Mouse (Mus musculus): ENCODE measurements around the gene Tyms.

DNA sequence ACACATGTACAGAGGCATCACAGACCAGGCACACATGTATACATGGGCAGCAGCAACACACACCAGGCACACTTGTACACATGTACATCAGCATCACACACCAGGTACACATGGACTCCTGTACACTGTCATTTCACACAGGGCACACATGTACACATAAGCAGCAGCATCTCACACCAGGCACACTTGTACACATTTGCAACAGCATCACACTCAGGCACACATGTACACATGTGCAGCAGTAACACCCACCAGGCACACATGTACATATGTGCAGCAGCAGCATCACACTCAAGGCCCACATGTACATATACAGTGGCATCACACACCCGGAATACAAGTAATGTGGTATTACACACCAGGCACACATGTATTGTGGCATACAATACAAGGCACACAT, 24.8 kb upstream of the Tyms start:
- TF ChIP-seq CTCF (IDR thresholded peaks at IDR 0.05), result no peak
- TF ChIP-seq POLR2A (IDR thresholded peaks at IDR 0.05; ENCODE audit: insufficient read depth, low read depth, low read length), result no peak

Data from heart, adult 2 months (tissue).